Mouse (Mus musculus) mouse embryonic stem cell (cell line): Measurements from ENCODE around the gene Lxn.

Source experiments
- in situ Hi-C, 2 experiments: fragments of 300-500 bp; cut with MboI; formaldehyde crosslinking; loops; 1 replicate in 1 of 2; 3 replicates in 1 of 2; pipeline ENCODE4 v1.14.3; 2019 to 2020; ENCODE audit warnings: low sequenced_read_pairs in 2 of 2, low pct_unique_long_range_greater_than_20kb in 1 of 2, mixed read lengths in 1 of 2; ENCODE audit not compliant: unreplicated experiment in 1 of 2

Gene Lxn

GRCm38 (mm10) chr3:67463450-67464372 lies at the start of gene Lxn:
TSS of gene Lxn (minus strand) at chr3:67463926.
- in situ Hi-C loops: no loop called here

GRCm38 (mm10) chr3:67512807-67513206 lies 49.1 kb upstream of the Lxn start:
- in situ Hi-C loops: no loop called here

DNA sequence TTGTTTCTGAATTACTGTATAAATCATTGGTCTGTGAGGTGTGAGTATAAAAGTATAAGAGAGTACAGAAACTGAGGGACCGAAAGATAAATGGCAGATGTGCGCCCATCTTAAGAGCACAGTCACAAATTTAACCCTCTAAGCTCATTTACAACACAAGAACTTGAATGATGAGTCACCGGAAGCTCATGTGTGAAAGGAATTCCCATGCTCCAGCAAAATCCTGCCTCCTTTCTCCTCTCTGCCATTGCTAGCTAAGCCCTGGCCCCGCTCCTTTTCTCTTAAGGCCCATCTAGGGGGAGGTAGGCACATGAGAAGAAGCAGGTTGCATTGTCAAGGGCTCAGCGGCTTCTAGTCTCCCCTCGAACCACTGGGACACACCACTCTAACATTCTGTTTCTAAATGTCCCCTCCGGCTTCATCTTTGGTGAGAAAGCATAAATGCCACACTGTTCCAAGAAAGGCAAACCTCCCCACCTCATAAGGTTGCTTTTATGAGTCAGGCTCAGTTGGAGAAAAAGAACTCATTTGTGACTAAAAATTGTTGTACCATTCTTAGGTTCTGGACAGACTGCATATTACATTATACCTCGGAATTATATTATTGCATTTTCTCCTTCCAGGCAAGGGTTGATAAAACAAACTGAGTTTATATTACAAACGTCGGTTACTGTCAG lies 44.6 kb upstream of the Lxn start:
- in situ Hi-C loops: no loop called here

- in situ Hi-C loops: no loop called here
Measured at GRCm38 (mm10) chr3:67505286-67505685, 41.6 kb upstream of the Lxn start.

DNA sequence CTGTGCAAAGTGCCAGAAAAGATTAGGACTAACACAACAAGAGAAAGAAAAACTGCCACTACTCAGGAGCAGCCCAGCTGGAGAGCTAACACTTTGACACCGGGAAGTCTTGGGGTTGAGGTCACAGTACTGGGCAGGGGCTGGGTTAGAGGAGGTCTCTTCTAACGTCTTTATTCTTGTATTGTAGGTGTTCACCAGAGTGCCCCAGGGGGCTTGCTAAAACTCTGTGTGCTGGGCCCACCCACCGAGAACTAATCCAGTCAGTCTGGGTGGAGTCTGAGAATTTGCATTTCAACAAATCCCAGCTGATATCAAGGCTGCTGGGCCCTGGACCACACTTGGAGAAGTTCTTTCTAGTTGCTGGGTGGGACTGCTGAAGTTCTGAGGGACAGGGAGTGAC lies 40.2 kb upstream of the Lxn start:
- in situ Hi-C loops: no loop called here

GRCm38 (mm10) chr3:67499406-67499791 lies 35.7 kb upstream of the Lxn start:
- in situ Hi-C loops: no loop called here

DNA sequence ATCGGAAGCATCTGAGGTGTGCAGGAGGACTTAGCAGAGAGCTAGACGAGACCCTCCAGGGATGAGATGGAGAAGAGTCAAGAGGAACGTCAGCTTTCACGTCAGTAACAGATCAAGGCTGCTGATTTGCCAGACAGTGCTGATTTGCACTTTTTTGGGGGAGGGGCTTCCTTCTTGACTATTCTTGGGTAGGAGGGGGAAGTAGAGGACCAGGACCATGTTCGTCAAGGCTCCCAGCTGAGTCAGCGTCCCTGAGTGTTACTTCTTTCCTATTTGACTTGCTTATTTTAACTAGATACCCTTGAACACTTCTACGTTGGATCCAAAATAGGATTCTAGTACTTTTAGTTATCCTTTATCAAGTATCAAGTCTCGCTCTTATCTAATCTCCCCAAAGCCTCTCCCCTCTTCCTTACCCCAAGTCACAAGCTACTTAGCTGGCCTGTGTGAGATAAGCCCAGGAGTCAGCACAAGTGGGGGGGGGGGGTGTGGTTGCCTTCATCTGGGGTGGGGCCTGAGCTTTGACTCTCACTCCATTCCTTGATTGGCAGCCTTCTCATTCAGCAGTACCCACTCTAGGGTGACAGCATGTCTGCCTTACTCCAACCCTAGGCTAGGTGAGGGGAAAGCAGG lies 35.2 kb upstream of the Lxn start:
- in situ Hi-C loops: no loop called here

DNA sequence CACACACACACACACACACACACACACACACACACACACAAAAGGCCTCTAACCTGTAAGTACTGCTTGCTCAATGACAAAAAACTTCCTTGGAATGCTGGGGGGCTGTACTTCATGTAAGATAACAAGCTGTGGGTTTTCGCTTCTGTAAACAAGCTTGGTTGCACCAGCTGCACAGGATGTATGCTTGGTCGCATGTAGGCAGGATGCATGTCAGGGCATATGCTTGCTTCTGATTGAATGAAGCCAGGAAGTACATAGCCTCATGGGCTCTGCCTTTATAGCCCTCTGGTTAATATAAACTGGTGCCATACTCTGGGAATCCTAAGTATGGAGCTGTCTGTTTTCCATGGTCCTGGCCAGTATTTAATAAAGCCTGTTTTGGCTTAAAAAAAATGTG lies 34.3 kb upstream of the Lxn start:
- in situ Hi-C loops: no loop called here

GRCm38 (mm10) chr3:67496310-67496709 lies 32.6 kb upstream of the Lxn start:
- in situ Hi-C loops: no loop called here

DNA sequence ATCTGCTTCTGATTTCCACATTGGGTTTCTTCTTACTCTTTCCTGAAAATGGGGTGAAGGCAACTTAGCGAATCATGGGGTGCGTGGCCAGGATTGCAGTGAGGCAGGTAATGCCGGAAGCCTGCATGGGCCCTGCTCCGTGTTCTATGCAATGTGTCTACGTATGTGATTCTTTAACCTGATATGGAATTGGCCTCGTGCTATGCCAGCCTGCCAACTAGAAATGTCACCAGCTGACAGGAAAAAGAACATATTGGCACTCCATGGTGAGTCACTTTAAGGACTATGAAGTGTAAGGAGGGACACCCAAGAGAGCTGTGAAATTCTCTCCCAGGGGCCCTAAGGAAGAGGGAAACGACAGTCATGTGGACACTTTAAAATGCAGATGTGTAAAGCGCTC lies 29.4 kb upstream of the Lxn start:
- in situ Hi-C loops: no loop called here

DNA sequence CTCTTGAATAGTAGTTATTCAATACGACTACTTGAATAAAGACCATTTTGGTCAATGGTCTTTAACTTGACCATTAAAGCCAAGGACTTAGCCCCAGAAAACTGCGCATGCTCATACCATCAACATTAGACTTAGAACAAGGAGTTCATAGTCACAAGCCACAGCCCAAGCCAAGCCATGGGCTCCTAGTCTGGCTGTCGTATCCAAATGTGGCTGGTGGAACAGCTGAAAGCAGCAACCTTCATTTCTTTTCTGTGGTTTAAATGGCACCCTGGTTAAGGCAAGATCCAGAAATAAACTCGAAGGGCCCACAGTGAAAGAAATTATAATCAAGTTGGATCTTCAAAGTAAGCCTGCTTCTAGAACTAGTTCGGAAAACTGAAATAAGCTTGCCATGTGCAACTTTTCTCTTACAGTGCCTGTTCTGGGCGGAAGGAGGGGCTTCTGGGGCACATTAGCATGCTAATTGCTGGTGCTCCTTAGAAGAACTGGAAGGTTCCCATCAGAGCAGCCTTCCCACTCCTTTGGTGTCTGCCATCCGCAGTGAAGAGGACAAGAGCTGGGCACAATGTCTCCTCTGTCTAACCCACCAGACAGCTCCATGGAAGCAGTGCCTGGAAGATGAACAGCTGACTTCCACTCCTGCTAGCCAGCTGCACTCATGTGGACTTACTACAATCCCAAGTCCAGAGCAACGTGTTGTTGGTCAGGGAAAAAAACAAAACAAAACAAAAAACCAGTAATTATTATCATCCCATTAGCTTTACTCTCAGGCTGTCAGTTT lies 28.6 kb upstream of the Lxn start:
- in situ Hi-C loops: no loop called here

- in situ Hi-C loops: no loop called here
Measured at GRCm38 (mm10) chr3:67490156-67490555, 26.4 kb upstream of the Lxn start.

GRCm38 (mm10) chr3:67485233-67485632 lies 21.5 kb upstream of the Lxn start:
- in situ Hi-C loops: no loop called here

DNA sequence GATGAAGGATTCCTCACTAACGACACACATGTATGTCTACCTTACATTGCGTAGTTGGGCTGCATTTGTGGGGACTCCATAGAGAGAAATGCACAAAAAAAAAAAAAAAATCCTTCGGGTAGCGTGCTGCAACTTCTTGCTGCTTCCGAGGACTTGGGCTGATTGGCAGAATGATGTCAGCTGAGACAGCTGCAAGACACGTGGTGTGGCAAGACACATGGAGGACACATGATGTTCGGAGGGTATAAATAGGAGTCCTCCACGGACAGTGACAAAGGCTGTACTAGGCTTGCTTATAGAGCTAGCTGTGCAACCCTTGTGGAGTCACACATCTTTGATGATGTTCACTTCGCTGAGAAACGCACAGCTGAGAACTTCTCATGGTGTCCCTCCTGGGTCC lies 18.7 kb upstream of the Lxn start:
- in situ Hi-C loops: no loop called here

DNA sequence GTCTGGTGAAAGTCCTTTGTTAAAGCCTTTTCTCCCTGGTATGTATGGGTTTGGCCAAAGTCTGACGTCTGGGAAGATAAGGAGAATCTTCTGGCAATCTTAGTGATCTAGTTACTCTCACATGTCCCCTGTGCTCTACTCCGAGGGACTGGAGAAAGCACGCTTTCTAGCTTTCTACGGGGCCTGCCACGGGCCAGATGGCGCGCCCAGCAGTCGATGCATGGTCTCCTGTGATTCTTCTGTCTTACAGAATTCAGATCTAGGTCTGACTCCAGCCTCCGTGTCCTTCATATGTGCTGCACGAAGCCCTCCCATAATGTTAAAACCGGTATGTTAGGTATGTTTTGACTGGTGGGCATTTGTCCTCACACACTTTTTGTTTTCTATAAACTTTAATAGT lies 16.1 kb upstream of the Lxn start:
- in situ Hi-C loops: no loop called here

GRCm38 (mm10) chr3:67473438-67473837 lies 9.7 kb upstream of the Lxn start:
- in situ Hi-C loops: no loop called here

- in situ Hi-C loops: no loop called here
Measured at GRCm38 (mm10) chr3:67471408-67472127, 7.8 kb upstream of the Lxn start.

DNA sequence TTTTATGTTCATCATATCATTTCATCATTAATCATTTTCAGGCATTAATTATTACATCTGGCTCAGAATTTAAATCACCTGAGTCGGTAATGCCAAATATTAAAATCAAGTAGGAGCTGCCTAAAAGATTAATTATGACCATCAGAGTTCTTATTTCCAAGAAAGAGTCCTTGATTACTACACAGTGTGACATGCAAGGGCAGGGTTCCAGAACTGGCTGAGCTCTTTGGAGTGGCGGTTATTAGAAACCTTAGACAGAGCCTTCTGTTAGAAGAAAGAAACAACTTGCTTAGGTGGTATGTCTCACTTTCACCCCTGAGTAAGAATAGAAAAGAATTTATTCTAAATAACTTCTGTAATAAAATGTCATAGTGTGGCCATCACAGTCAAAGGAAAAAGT lies 3.6 kb upstream of the Lxn start:
- in situ Hi-C loops: no loop called here
